Mouse (Mus musculus) ES-E14 (cell line): ENCODE measurements around the gene Kat6b.

Experiments
- CHD2 ChIP-seq: IDR thresholded peaks from 2 replicates; pipeline ENCODE4 v1.6.1; 2014; ENCODE audit warnings: mild to moderate bottlenecking, low read depth, low read length, inconsistent platforms
- HCFC1 ChIP-seq: IDR thresholded peaks from 2 replicates; pipeline ENCODE4 v1.6.1; 2012; ENCODE audit warnings: low read length, inconsistent platforms, borderline replicate concordance; ENCODE audit not compliant: insufficient read depth
- MAFK ChIP-seq: IDR thresholded peaks from 2 replicates; pipeline ENCODE4 v1.6.1; 2014; ENCODE audit warnings: mild to moderate bottlenecking, low read depth, low read length, inconsistent platforms; ENCODE audit not compliant: insufficient read depth
- ZC3H11A ChIP-seq: IDR thresholded peaks from 2 replicates; pipeline ENCODE4 v1.6.1; 2012; ENCODE audit warnings: low read depth, mild to moderate bottlenecking, inconsistent platforms, low read length, borderline replicate concordance

- no peak for TF ChIP-seq ZC3H11A
- TF ChIP-seq MAFK, result no peak
- TF ChIP-seq HCFC1, result no peak
- TF ChIP-seq CHD2, result no peak
These were observed 101.1 kb downstream of the Kat6b start for GRCm38 (mm10) chr14:21582301-21582700.
